ENCODE assay signal across 8 mouse cellular contexts in the genomic region with DNA sequence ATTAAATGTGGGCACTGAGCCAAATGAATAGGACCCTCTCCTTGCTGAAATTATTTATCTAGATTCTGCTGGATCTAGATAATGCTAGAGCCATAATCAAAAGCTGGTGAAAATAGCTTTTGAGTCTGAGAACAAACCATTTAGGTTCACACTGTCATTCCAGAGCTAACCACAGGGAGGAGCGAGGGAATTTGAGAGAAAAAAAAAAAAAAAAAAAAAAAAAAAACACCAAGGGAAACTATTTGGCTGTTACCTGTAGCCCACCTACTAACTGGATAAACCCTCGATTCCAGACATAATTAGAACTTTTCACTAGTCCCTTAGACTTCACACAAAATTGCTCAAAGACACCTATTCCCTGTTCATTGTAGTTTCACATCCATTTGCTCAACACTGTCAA. TPM values are rescaled to one million over a fixed set of nuclear protein-coding genes. Genes with fewer than 3 reads are reported as not detected.
A peak's percentile ranks its signal among the peaks of the same experiment; 100 is the strongest.
DNase-seq lines count a peak whose midpoint lies in the region; ATAC-seq and TF ChIP-seq lines count a peak whose summit lies in the region.

No protein-coding gene starts in this region.

- no peak for DNase-seq in heart, embryonic 10.5 days (ENCODE audit: low spot score)
- no peak for DNase-seq in heart, adult 18-20 months
- no peak for DNase-seq in G1E (ENCODE audit: low spot score)
- no peak for DNase-seq in forebrain, embryonic 11.5 days (ENCODE audit: low spot score)
- peak; percentile 20 for DNase-seq in limb, embryonic 14.5 days (ENCODE audit: low spot score)
- DNase-seq in spleen, postnatal 14 days (ENCODE audit: low spot score in 2 of 2): no peak
- DNase-seq in frontal cortex, postnatal 25 days (ENCODE audit: low spot score in 2 of 2): no peak

- TF ChIP-seq CTCF in G1E (IDR thresholded peaks at IDR 0.05; ENCODE audit: low read depth, low read length): no peak

- 0 out of 2 replicates have a peak overlapping the region, but pooled peaks have one; percentile 29 for H3K9ac ChIP-seq in forebrain, embryonic 11.5 days (ENCODE audit: low read length)
- no peak overlapping the region for H3K9ac ChIP-seq in limb, embryonic 14.5 days (ENCODE audit: low read depth, low read length, severe bottlenecking)
- no peak overlapping the region for H3K9ac ChIP-seq in stomach, embryonic 14.5 days (replicated peaks; ENCODE audit: low read depth, low read length)

- H3K27me3 ChIP-seq in heart, embryonic 10.5 days (ENCODE audit: insufficient read depth, poor library complexity, severe bottlenecking): no peaks in the 10 kb centered on the region
- H3K27me3 ChIP-seq in G1E (ENCODE audit: insufficient read depth, low read length): no peaks in the 10 kb centered on the region
- H3K27me3 ChIP-seq in forebrain, embryonic 11.5 days (ENCODE audit: control insufficient read depth, insufficient read depth, low read length): no peaks in the 10 kb centered on the region
- H3K27me3 ChIP-seq in limb, embryonic 14.5 days (ENCODE audit: control insufficient read depth, insufficient read depth, low read length): no peaks in the 10 kb centered on the region
- H3K27me3 ChIP-seq in stomach, embryonic 14.5 days (ENCODE audit: control insufficient read depth, insufficient read depth, low read length): no peaks in the 10 kb centered on the region

- H3K4me1 ChIP-seq in heart, embryonic 10.5 days: peaks cover 9% of the 10 kb centered on the region; the same call in 1 of the 2 replicates
- H3K4me1 ChIP-seq in G1E (ENCODE audit: insufficient read depth, low read depth, low read length): peaks cover 35% of the 10 kb centered on the region
- H3K4me1 ChIP-seq in forebrain, embryonic 11.5 days (replicated peaks; ENCODE audit: control insufficient read depth, insufficient read depth, low read length): no peaks in the 10 kb centered on the region; the same call in 1 of the 2 replicates
- peaks cover 8% of the 10 kb centered on the region; the same call in 1 of the 2 replicates for H3K4me1 ChIP-seq in limb, embryonic 14.5 days (ENCODE audit: control insufficient read depth, insufficient read depth, low read length)
- H3K4me1 ChIP-seq in stomach, embryonic 14.5 days (ENCODE audit: control insufficient read depth, insufficient read depth, low read length): 0 out of 2 replicates have a peak, but pooled peaks cover 4% of the 10 kb centered on the region

- WGBS in heart, embryonic 10.5 days: 6% methylated on average over 2 of the region's 2 CpGs
- WGBS in forebrain, embryonic 11.5 days: 2% methylated on average over 2 of the region's 2 CpGs
- WGBS in limb, embryonic 14.5 days: 2% methylated on average over 2 of the region's 2 CpGs
- 2% methylated on average over 2 of the region's 2 CpGs for WGBS in stomach, embryonic 14.5 days

- TF ChIP-seq POLR2A in limb, embryonic 14.5 days (IDR thresholded peaks at IDR 0.05; ENCODE audit: borderline replicate concordance, extremely low read depth, insufficient read depth, insufficient read length): no peak

- H3K4me2 ChIP-seq in forebrain, embryonic 11.5 days (ENCODE audit: low read depth, low read length, severe bottlenecking): peak overlapping the region; percentile 81
- H3K4me2 ChIP-seq in limb, embryonic 14.5 days (replicated peaks; ENCODE audit: low read depth, low read length, severe bottlenecking): peak overlapping the region; percentile 79
- peak overlapping the region; percentile 84 for H3K4me2 ChIP-seq in stomach, embryonic 14.5 days (replicated peaks; ENCODE audit: low read depth, low read length)

- 0 out of 2 replicates have a peak overlapping the region, but pooled peaks have one; percentile 97 for H3K27ac ChIP-seq in heart, embryonic 10.5 days
- no peak overlapping the region for H3K27ac ChIP-seq in forebrain, embryonic 11.5 days (ENCODE audit: low read depth, low read length)
- H3K27ac ChIP-seq in limb, embryonic 14.5 days (replicated peaks; ENCODE audit: low read depth, low read length): no peak overlapping the region
- H3K27ac ChIP-seq in stomach, embryonic 14.5 days (ENCODE audit: low read length): no peak overlapping the region

- H3K4me3 ChIP-seq in heart, embryonic 10.5 days: peak overlapping the region; percentile 99
- H3K4me3 ChIP-seq in G1E (ENCODE audit: low read depth, low read length): peak overlapping the region; percentile 99
- peak overlapping the region; percentile 95 for H3K4me3 ChIP-seq in forebrain, embryonic 11.5 days (ENCODE audit: low read depth, low read length)
- H3K4me3 ChIP-seq in limb, embryonic 14.5 days (replicated peaks; ENCODE audit: low read length): peak overlapping the region; percentile 96
- peak overlapping the region; percentile 100 for H3K4me3 ChIP-seq in stomach, embryonic 14.5 days (ENCODE audit: low read depth, low read length)

- ATAC-seq in G1E (ENCODE audit: extremely low read depth, insufficient number of reproducible peaks, low FRiP score, poor library complexity, severe bottlenecking): no peak
- no peak for ATAC-seq in forebrain, embryonic 11.5 days (replicated peaks; ENCODE audit: low FRiP score)
- ATAC-seq in limb, embryonic 14.5 days (ENCODE audit: low FRiP score, low read depth): no peak
- no peak for ATAC-seq in stomach, embryonic 14.5 days (ENCODE audit: insufficient number of reproducible peaks, insufficient read depth, low FRiP score, low read depth)

- H3K9me3 ChIP-seq in heart, embryonic 10.5 days: no peaks in the 10 kb centered on the region
- H3K9me3 ChIP-seq in G1E (replicated peaks): no peaks in the 10 kb centered on the region
- no peaks in the 10 kb centered on the region for H3K9me3 ChIP-seq in forebrain, embryonic 11.5 days (ENCODE audit: control insufficient read depth, low read length)
- no peaks in the 10 kb centered on the region for H3K9me3 ChIP-seq in limb, embryonic 14.5 days (ENCODE audit: control insufficient read depth, low read length)
- no peaks in the 10 kb centered on the region for H3K9me3 ChIP-seq in stomach, embryonic 14.5 days (ENCODE audit: control insufficient read depth, low read depth, low read length)

- H3K36me3 ChIP-seq in heart, embryonic 10.5 days: no peaks in the 10 kb centered on the region
- H3K36me3 ChIP-seq in G1E (replicated peaks): peaks cover 24% of the 10 kb centered on the region
- H3K36me3 ChIP-seq in forebrain, embryonic 11.5 days (ENCODE audit: control insufficient read depth, insufficient read depth, low read length): no peaks in the 10 kb centered on the region
- H3K36me3 ChIP-seq in limb, embryonic 14.5 days (ENCODE audit: control insufficient read depth, insufficient read depth, low read length): 0 out of 2 replicates have a peak, but pooled peaks cover 2% of the 10 kb centered on the region
- H3K36me3 ChIP-seq in stomach, embryonic 14.5 days (ENCODE audit: control insufficient read depth, insufficient read depth, low read length): no peaks in the 10 kb centered on the region

RNA-seq across cellular contexts. Expression of gene Ppm1g, which starts 1.4 kb away (rescaled TPM):
- polyA plus RNA-seq in heart, embryonic 10.5 days (2016; fragmentation: Nextera tagmentation; extraction: Ambion mirVana): 148 and 151 TPM in 2 replicates
- 10 to 100 TPM; 55.1 to 62.9 TPM for total RNA-seq in heart, adult 18-20 months (2021)
- total RNA-seq in G1E (2014; fragmentation: Nextera tagmentation) (168 and 173 TPM in 2 replicates), G1E (2017) (158 and 176 TPM in 2 replicates)
- polyA plus RNA-seq in G1E (2012): 297 and 362 TPM in 2 replicates
- polyA plus RNA-seq in forebrain, embryonic 11.5 days (2014; fragmentation: Nextera tagmentation; extraction: Ambion mirVana): 177 and 193 TPM in 2 replicates
- 91.2 and 118 TPM in 2 replicates for polyA plus RNA-seq in limb, embryonic 14.5 days (2012; rRNA removed)
- 98.8 and 111 TPM in 2 replicates for polyA plus RNA-seq in limb, embryonic 14.5 days (2014; fragmentation: Nextera tagmentation; extraction: Ambion mirVana)
- polyA plus RNA-seq in stomach, embryonic 14.5 days (2014; fragmentation: Nextera tagmentation; extraction: Ambion mirVana): 108 and 112 TPM in 2 replicates

RNA-seq across cellular contexts. Expression of gene Zfp513, which starts 17.0 kb away (rescaled TPM):
- polyA plus RNA-seq in heart, embryonic 10.5 days (2016; fragmentation: Nextera tagmentation; extraction: Ambion mirVana): 7.3 and 11.0 TPM in 2 replicates
- total RNA-seq in heart, adult 18-20 months (2021): 1 to 10 TPM; 7.6 to 8.5 TPM
- 9.4 and 12.2 TPM in 2 replicates for total RNA-seq in G1E (2014; fragmentation: Nextera tagmentation)
- total RNA-seq in G1E (2017): 7.0 and 7.6 TPM in 2 replicates
- polyA plus RNA-seq in G1E (2012): 35.7 and 48.2 TPM in 2 replicates
- 10.0 TPM in 2 replicates for polyA plus RNA-seq in forebrain, embryonic 11.5 days (2014; fragmentation: Nextera tagmentation; extraction: Ambion mirVana)
- 58.8 and 77.1 TPM in 2 replicates for polyA plus RNA-seq in limb, embryonic 14.5 days (2012; rRNA removed)
- 6.8 and 8.0 TPM in 2 replicates for polyA plus RNA-seq in limb, embryonic 14.5 days (2014; fragmentation: Nextera tagmentation; extraction: Ambion mirVana)
- 5.1 and 5.6 TPM in 2 replicates for polyA plus RNA-seq in stomach, embryonic 14.5 days (2014; fragmentation: Nextera tagmentation; extraction: Ambion mirVana)

RNA-seq across cellular contexts. Expression of gene Nrbp1, which starts 21.6 kb away (rescaled TPM):
- 149 and 153 TPM in 2 replicates for polyA plus RNA-seq in heart, embryonic 10.5 days (2016; fragmentation: Nextera tagmentation; extraction: Ambion mirVana)
- 10 to 100 TPM; 74.5 to 78.3 TPM for total RNA-seq in heart, adult 18-20 months (2021)
- total RNA-seq in G1E (2014; fragmentation: Nextera tagmentation) (38.2 and 49.6 TPM in 2 replicates), G1E (2017) (76.8 and 77.1 TPM in 2 replicates)
- 15.1 and 17.3 TPM in 2 replicates for polyA plus RNA-seq in G1E (2012)
- polyA plus RNA-seq in forebrain, embryonic 11.5 days (2014; fragmentation: Nextera tagmentation; extraction: Ambion mirVana): 145 and 155 TPM in 2 replicates
- 161 and 181 TPM in 2 replicates for polyA plus RNA-seq in limb, embryonic 14.5 days (2012; rRNA removed)
- polyA plus RNA-seq in limb, embryonic 14.5 days (2014; fragmentation: Nextera tagmentation; extraction: Ambion mirVana): 157 and 166 TPM in 2 replicates
- polyA plus RNA-seq in stomach, embryonic 14.5 days (2014; fragmentation: Nextera tagmentation; extraction: Ambion mirVana): 168 and 169 TPM in 2 replicates

RNA-seq across cellular contexts. Expression of gene Gm9970, which starts 22.0 kb away (rescaled TPM):
- polyA plus RNA-seq in heart, embryonic 10.5 days (2016; fragmentation: Nextera tagmentation; extraction: Ambion mirVana): 0.28 TPM in 1 of 2 replicates, not detected in the other
- not detected for total RNA-seq in heart, adult 18-20 months (2021)
- total RNA-seq in G1E (2014; fragmentation: Nextera tagmentation) (not detected in 2 replicates), G1E (2017) (0.29 TPM in 1 of 2 replicates, not detected in the other)
- 0.10 and 0.18 TPM in 2 replicates for polyA plus RNA-seq in G1E (2012)
- polyA plus RNA-seq in forebrain, embryonic 11.5 days (2014; fragmentation: Nextera tagmentation; extraction: Ambion mirVana): 0.92 TPM in 1 of 2 replicates, not detected in the other
- 0.15 TPM in 1 of 2 replicates, not detected in the other for polyA plus RNA-seq in limb, embryonic 14.5 days (2012; rRNA removed)
- polyA plus RNA-seq in limb, embryonic 14.5 days (2014; fragmentation: Nextera tagmentation; extraction: Ambion mirVana): 0.40 TPM in 1 of 2 replicates, not detected in the other
- polyA plus RNA-seq in stomach, embryonic 14.5 days (2014; fragmentation: Nextera tagmentation; extraction: Ambion mirVana): 0.51 and 1.0 TPM in 2 replicates

RNA-seq across cellular contexts. Expression of gene Eif2b4, which starts 25.8 kb away (rescaled TPM):
- polyA plus RNA-seq in heart, embryonic 10.5 days (2016; fragmentation: Nextera tagmentation; extraction: Ambion mirVana): 73.4 and 77.6 TPM in 2 replicates
- 10 to 100 TPM; 41.1 to 58.1 TPM for total RNA-seq in heart, adult 18-20 months (2021)
- total RNA-seq in G1E (2014; fragmentation: Nextera tagmentation): 43.3 and 104 TPM in 2 replicates
- 43.6 and 49.3 TPM in 2 replicates for total RNA-seq in G1E (2017)
- 139 and 201 TPM in 2 replicates for polyA plus RNA-seq in G1E (2012)
- 68.8 and 83.8 TPM in 2 replicates for polyA plus RNA-seq in forebrain, embryonic 11.5 days (2014; fragmentation: Nextera tagmentation; extraction: Ambion mirVana)
- polyA plus RNA-seq in limb, embryonic 14.5 days (2012; rRNA removed): 46.9 and 49.3 TPM in 2 replicates
- 67.5 and 68.5 TPM in 2 replicates for polyA plus RNA-seq in limb, embryonic 14.5 days (2014; fragmentation: Nextera tagmentation; extraction: Ambion mirVana)
- 52.5 and 60.2 TPM in 2 replicates for polyA plus RNA-seq in stomach, embryonic 14.5 days (2014; fragmentation: Nextera tagmentation; extraction: Ambion mirVana)
